Mouse (Mus musculus) olfactory bulb, adult 2 months (tissue): ENCODE results near the gene Gba2.

Experiments used
- CTCF ChIP-seq: fragments of 200-500 bp; IDR thresholded peaks from 2 replicates; pipeline ENCODE4 v1.5.1; 2012; ENCODE audit warnings: low read depth, mild to moderate bottlenecking, low read length, moderate library complexity; ENCODE audit not compliant: insufficient read depth
- POLR2A ChIP-seq: fragments of 200-500 bp; IDR thresholded peaks from 2 replicates; pipeline ENCODE4 v1.6.1; 2012; ENCODE audit warnings: mild to moderate bottlenecking, low read depth, low read length, moderate library complexity; ENCODE audit not compliant: insufficient read depth

GRCm38 (mm10) chr4:43530081-43530501 lies 48.6 kb downstream of the Gba2 start:
- TF ChIP-seq CTCF (no peak), POLR2A (no peak)
